Mouse (Mus musculus) kidney, adult 2 months (tissue): ENCODE data around the gene Epsti1. TPM values are rescaled to one million over a fixed set of nuclear protein-coding genes. Genes with fewer than 3 reads are reported as not detected.
A peak's percentile ranks its signal among the peaks of the same experiment; 100 is the strongest.

Source experiments
- DNase-seq: peaks from one replicate; pipeline ENCODE4 v3.0.0; 2021
- H3K27ac ChIP-seq: fragments of 200-500 bp; 2 replicates; pipeline ENCODE4 v1.5.1; 2012; ENCODE audit warnings: low read depth, low read length, control low read depth, inconsistent platforms; ENCODE audit not compliant: insufficient read depth
- H3K27me3 ChIP-seq: fragments of 200-500 bp; replicated peaks from 2 replicates; pipeline ENCODE4 v1.6.1; 2012; ENCODE audit warnings: mild to moderate bottlenecking, moderate library complexity, low read length, inconsistent platforms; ENCODE audit not compliant: control insufficient read depth, insufficient read depth
- H3K36me3 ChIP-seq: fragments of 200-500 bp; 2 replicates; pipeline ENCODE4 v1.6.1; 2012; ENCODE audit warnings: mild to moderate bottlenecking, moderate library complexity, low read length, inconsistent platforms; ENCODE audit not compliant: control insufficient read depth, insufficient read depth
- H3K4me1 ChIP-seq: fragments of 200-500 bp; 2 replicates; pipeline ENCODE4 v1.6.1; 2011; ENCODE audit warnings: low read length; ENCODE audit not compliant: control insufficient read depth, insufficient read depth
- H3K4me3 ChIP-seq: fragments of 200-500 bp; 2 replicates; pipeline ENCODE4 v1.5.1; 2011; ENCODE audit warnings: mild to moderate bottlenecking, low read depth, low read length, control low read depth; ENCODE audit not compliant: insufficient read depth
- CTCF ChIP-seq: fragments of 200-500 bp; conservative IDR thresholded peaks from 2 replicates; pipeline ENCODE4 v1.5.1; 2011; ENCODE audit warnings: low read depth, mild to moderate bottlenecking, control low read depth, low read length, moderate library complexity, mixed read lengths; ENCODE audit not compliant: insufficient read depth, insufficient read length
- POLR2A ChIP-seq: fragments of 200-500 bp; IDR thresholded peaks from one replicate; pipeline ENCODE4 v1.6.1; 2011; ENCODE audit warnings: low read depth, low read length, control low read depth
- WGBS: fragments of 180-500 bp; shearing (Covaris S2); methylation state at CpG from one replicate; pipeline ENCODE4 v1.1.7; 2018; 5-methylcytosine and 5-hydroxymethylcytosine counted together
- polyA plus RNA-seq: library from polyadenylated mRNA; depleted of rRNA; stranded (reverse); fragments of >200 nt; gene quantifications from 2 replicates; pipeline ENCODE4 v1.2.3, GENCODE M21; 2012

Epsti1 gene
- polyA plus RNA-seq, 1 experiment, result 4.7 TPM

- Histone ChIP-seq H3K4me1 (no peaks in the 10 kb centered on the region), H3K4me3 (no peak overlapping the region), H3K27ac (no peak overlapping the region), H3K36me3 (no peaks in the 10 kb centered on the region), H3K27me3 (no peaks in the 10 kb centered on the region)
- TF ChIP-seq CTCF (no peak), POLR2A (no peak)
- 73% methylated on average over 6 of the region's 6 CpGs for WGBS
- no peak for DNase-seq
These were observed 19.2 kb downstream of the Epsti1 start for GRCm38 (mm10) chr14:77923076-77923865.

GRCm38 (mm10) chr14:77925414-77925813 is 21.4 kb downstream of the Epsti1 start:
- WGBS, result 81% methylated on average over 10 of the region's 10 CpGs
- DNase-seq, result no peak
- Histone ChIP-seq H3K27me3 (no peaks in the 10 kb centered on the region), H3K4me3 (no peak overlapping the region), H3K36me3 (no peaks in the 10 kb centered on the region), H3K27ac (no peak overlapping the region), H3K4me1 (no peaks in the 10 kb centered on the region)
- TF ChIP-seq POLR2A (no peak), CTCF (no peak)

GRCm38 (mm10) chr14:77926718-77927117 is 22.7 kb downstream of the Epsti1 start:
- 62% methylated on average over 3 of the region's 3 CpGs for WGBS
- TF ChIP-seq CTCF (peak; percentile 43), POLR2A (no peak)
- Histone ChIP-seq H3K27me3 (no peaks in the 10 kb centered on the region), H3K27ac (no peak overlapping the region), H3K4me3 (no peak overlapping the region), H3K36me3 (no peaks in the 10 kb centered on the region), H3K4me1 (no peaks in the 10 kb centered on the region)
- no peak for DNase-seq

- 33% methylated on average over 6 of the region's 6 CpGs for WGBS
- Histone ChIP-seq H3K27ac (no peak overlapping the region), H3K27me3 (no peaks in the 10 kb centered on the region), H3K4me3 (no peak overlapping the region), H3K4me1 (peaks cover under 1% of the 10 kb centered on the region; the same call in 1 of the 2 replicates), H3K36me3 (no peaks in the 10 kb centered on the region)
- DNase-seq, result peak; percentile 78
- TF ChIP-seq CTCF, result peak; percentile 39
- no peak for TF ChIP-seq POLR2A
These were observed 24.0 kb downstream of the Epsti1 start for GRCm38 (mm10) chr14:77928021-77928420.

- Histone ChIP-seq H3K27ac (no peak overlapping the region), H3K4me1 (peaks cover 3% of the 10 kb centered on the region; the same call in 1 of the 2 replicates), H3K4me3 (no peak overlapping the region), H3K36me3 (no peaks in the 10 kb centered on the region), H3K27me3 (no peaks in the 10 kb centered on the region)
- WGBS, result 86% methylated on average over 5 of the region's 5 CpGs
- no peak for DNase-seq
- TF ChIP-seq POLR2A (no peak), CTCF (no peak)
These were observed 24.6 kb downstream of the Epsti1 start for GRCm38 (mm10) chr14:77928653-77929052.

- TF ChIP-seq CTCF (no peak), POLR2A (no peak)
- H3K36me3 ChIP-seq, result no peaks in the 10 kb centered on the region
- H3K4me1 ChIP-seq, result peaks cover 3% of the 10 kb centered on the region; the same call in 1 of the 2 replicates
- no peak overlapping the region for H3K4me3 ChIP-seq
- H3K27me3 ChIP-seq, result no peaks in the 10 kb centered on the region
- no peak for DNase-seq
- 80% methylated on average over 2 of the region's 2 CpGs for WGBS
- H3K27ac ChIP-seq, result no peak overlapping the region
These were observed 25.2 kb downstream of the Epsti1 start for GRCm38 (mm10) chr14:77929139-77929678.

GRCm38 (mm10) chr14:77932150-77933047 is 28.4 kb downstream of the Epsti1 start:
- no peaks in the 10 kb centered on the region for H3K36me3 ChIP-seq
- H3K27ac ChIP-seq, result peak overlapping the region; percentile 47; the same call in 1 of the 2 replicates
- H3K27me3 ChIP-seq, result no peaks in the 10 kb centered on the region
- H3K4me1 ChIP-seq, result peaks cover 3% of the 10 kb centered on the region; the same call in 1 of the 2 replicates
- WGBS, result 29% methylated on average over 12 of the region's 12 CpGs
- no peak for DNase-seq
- H3K4me3 ChIP-seq, result no peak overlapping the region
- TF ChIP-seq CTCF (no peak), POLR2A (no peak)
